8 mouse cellular contexts compared by ENCODE assay signal in genomic region chr3:123385118-123385485, GRCm38 (mm10). TPM values are rescaled to one million over a fixed set of nuclear protein-coding genes. Genes with fewer than 3 reads are reported as not detected.
DNase-seq lines count a peak whose midpoint lies in the region; ATAC-seq and TF ChIP-seq lines count a peak whose summit lies in the region.

No protein-coding gene starts in this region.

- no peak for TF ChIP-seq POLR2A in ES-Bruce4 (IDR thresholded peaks at IDR 0.05; ENCODE audit: insufficient read depth, low read length)

- ATAC-seq in heart, embryonic 15.5 days (replicated peaks; ENCODE audit: insufficient number of reproducible peaks, insufficient read depth, low FRiP score, low read depth), result no peak
- peak; percentile 7; the same call in 1 of the 2 replicates for ATAC-seq in forebrain, embryonic 12.5 days (ENCODE audit: low FRiP score)
- ATAC-seq in liver, embryonic 14.5 days (ENCODE audit: insufficient read depth), result no peak

- intact Hi-C loops in gastrocnemius, postnatal 36 days (cut with DNase I), result loop anchor here (5.0 kb wide), 1 partner anchor 122 kb away; no protein-coding TSS in a partner anchor

- no peak for TF ChIP-seq EP300 in ES-Bruce4 (IDR thresholded peaks at IDR 0.05; ENCODE audit: insufficient read depth, low read depth, low read length)
- TF ChIP-seq EP300 in liver, embryonic 14.5 days (IDR thresholded peaks at IDR 0.05; ENCODE audit: low read depth), result no peak

- peak overlapping the region; percentile 85 for H3K4me3 ChIP-seq in heart, embryonic 15.5 days
- H3K4me3 ChIP-seq in ES-Bruce4 (ENCODE audit: low read depth, low read length), result peak overlapping the region; percentile 95
- peak overlapping the region; percentile 71 for H3K4me3 ChIP-seq in forebrain, embryonic 12.5 days (replicated peaks)
- H3K4me3 ChIP-seq in liver, embryonic 14.5 days (ENCODE audit: insufficient read depth in 1 of 2, low read depth in 2 of 2, low read length in 2 of 2), result peak overlapping the region; percentile 89 to 95

- H3K4me1 ChIP-seq in heart, embryonic 15.5 days (replicated peaks), result peaks cover 15% of the 10 kb centered on the region
- no peaks in the 10 kb centered on the region for H3K4me1 ChIP-seq in ES-Bruce4 (ENCODE audit: control insufficient read depth, insufficient read depth, low read length)
- H3K4me1 ChIP-seq in forebrain, embryonic 12.5 days, result peaks cover 15% of the 10 kb centered on the region
- peaks cover 5 to 7% of the 10 kb centered on the region in 2 experiments; a peak in 1 of 4 replicates for H3K4me1 ChIP-seq in liver, embryonic 14.5 days (replicated peaks; ENCODE audit: control insufficient read depth in 2 of 2, insufficient read depth in 2 of 2, low read length in 1 of 2)

- peak overlapping the region; percentile 84 for H3K9ac ChIP-seq in heart, embryonic 15.5 days
- H3K9ac ChIP-seq in ES-Bruce4 (ENCODE audit: low read depth, poor library complexity, severe bottlenecking), result peak overlapping the region; percentile 87
- H3K9ac ChIP-seq in forebrain, embryonic 12.5 days, result peak overlapping the region; percentile 71
- peak overlapping the region; percentile 89 for H3K9ac ChIP-seq in liver, embryonic 14.5 days (replicated peaks)

- peak overlapping the region; percentile 81 for H3K4me2 ChIP-seq in heart, embryonic 15.5 days
- H3K4me2 ChIP-seq in forebrain, embryonic 12.5 days, result peak overlapping the region; percentile 67
- peak overlapping the region; percentile 76 for H3K4me2 ChIP-seq in liver, embryonic 14.5 days (ENCODE audit: low read depth)

- H3K27ac ChIP-seq in heart, embryonic 15.5 days, result peak overlapping the region; percentile 96
- H3K27ac ChIP-seq in ES-Bruce4 (ENCODE audit: insufficient read depth, low read length), result peak overlapping the region; percentile 7; the same call in 1 of the 2 replicates
- peak overlapping the region; percentile 94; the same call in 1 of the 2 replicates for H3K27ac ChIP-seq in forebrain, embryonic 12.5 days
- peak overlapping the region; percentile 47 for H3K27ac ChIP-seq in liver, embryonic 14.5 days

- H3K9me3 ChIP-seq in heart, embryonic 15.5 days (replicated peaks), result no peaks in the 10 kb centered on the region
- H3K9me3 ChIP-seq in ES-Bruce4 (replicated peaks; ENCODE audit: control insufficient read depth, insufficient read depth, low read length, poor library complexity, severe bottlenecking), result no peaks in the 10 kb centered on the region
- H3K9me3 ChIP-seq in forebrain, embryonic 12.5 days, result no peaks in the 10 kb centered on the region
- no peaks in the 10 kb centered on the region for H3K9me3 ChIP-seq in liver, embryonic 14.5 days (ENCODE audit: control insufficient read depth, low read length)

- H3K27me3 ChIP-seq in heart, embryonic 15.5 days, result no peaks in the 10 kb centered on the region
- H3K27me3 ChIP-seq in ES-Bruce4 (ENCODE audit: control insufficient read depth, insufficient read depth, low read length, poor library complexity, severe bottlenecking), result no peaks in the 10 kb centered on the region
- peaks cover 6% of the 10 kb centered on the region for H3K27me3 ChIP-seq in forebrain, embryonic 12.5 days
- H3K27me3 ChIP-seq in liver, embryonic 14.5 days (ENCODE audit: control insufficient read depth, insufficient read depth, low read length), result no peaks in the 10 kb centered on the region

- H3K36me3 ChIP-seq in heart, embryonic 15.5 days, result peaks cover 19% of the 10 kb centered on the region
- peaks cover 4% of the 10 kb centered on the region for H3K36me3 ChIP-seq in ES-Bruce4 (ENCODE audit: control insufficient read depth, insufficient read depth, low read length, poor library complexity, severe bottlenecking)
- peaks cover 8% of the 10 kb centered on the region; the same call in 1 of the 2 replicates for H3K36me3 ChIP-seq in forebrain, embryonic 12.5 days (replicated peaks)
- H3K36me3 ChIP-seq in liver, embryonic 14.5 days (replicated peaks; ENCODE audit: control insufficient read depth, insufficient read depth, low read depth), result peaks cover 6% of the 10 kb centered on the region; the same call in 1 of the 2 replicates

- 11% methylated on average over 6 of the region's 6 CpGs for WGBS in heart, embryonic 15.5 days
- 9% methylated on average over 6 of the region's 6 CpGs for WGBS in forebrain, embryonic 12.5 days
- 6% methylated on average over 6 of the region's 6 CpGs for WGBS in liver, embryonic 14.5 days (ENCODE audit: insufficient replicate concordance)

- no peak for DNase-seq in heart, adult 9 months (ENCODE audit: low spot score in 2 of 2)
- DNase-seq in liver, embryonic 14.5 days (ENCODE audit: low read depth in 3 of 3, low spot score in 3 of 3), result peak in 1 of 3 experiments; percentile 11
- DNase-seq in right cerebral cortex, postnatal 36 days (ENCODE audit: low spot score in 2 of 2), result no peak
- no peak for DNase-seq in ovary, postnatal 36 days (ENCODE audit: low spot score)
- no peak for DNase-seq in gastrocnemius, postnatal 36 days

- no peak for TF ChIP-seq CTCF in ES-Bruce4 (IDR thresholded peaks at IDR 0.05; ENCODE audit: low read depth, low read length)
- no peak for TF ChIP-seq CTCF in liver, embryonic 14.5 days (IDR thresholded peaks at IDR 0.05; ENCODE audit: low read depth)

RNA-seq across cellular contexts. Expression of gene Mettl14, which starts 0.8 kb away (rescaled TPM):
- polyA plus RNA-seq in heart, embryonic 15.5 days (2015; fragmentation: Nextera tagmentation; extraction: Ambion mirVana), result 18.3 and 19.9 TPM in 2 replicates
- 44.6 and 48.6 TPM in 2 replicates for polyA plus RNA-seq in ES-Bruce4 (2011; ENCODE audit: insufficient read depth, insufficient read length, low read depth, missing spikeins)
- polyA plus RNA-seq in forebrain, embryonic 12.5 days (2016; fragmentation: Nextera tagmentation; extraction: Ambion mirVana), result 38.1 and 40.7 TPM in 2 replicates
- polyA plus RNA-seq in liver, embryonic 14.5 days (2012; rRNA removed), result 3.5 and 5.9 TPM in 2 replicates
- 5.6 and 6.4 TPM in 2 replicates for polyA plus RNA-seq in liver, embryonic 14.5 days (2014; fragmentation: Nextera tagmentation; extraction: Ambion mirVana)
- 1 to 10 TPM; 6.7 to 8.0 TPM for total RNA-seq in gastrocnemius, postnatal 36 days (2021)

Comparison
In these comparisons a context has a peak if more than half of its experiments do, and no peak if none do; other contexts are left out.
1. H3K27ac ChIP-seq: peak in every context shown above with its lines; median percentile 96 in heart, embryonic 15.5 days; 94 in forebrain, embryonic 12.5 days; 47 in liver, embryonic 14.5 days; 7 in ES-Bruce4.